ENCODE assay signal across 8 mouse cellular contexts in genomic region chr10:121770624-121771577, GRCm38 (mm10). TPM values are rescaled to one million over a fixed set of nuclear protein-coding genes. Genes with fewer than 3 reads are reported as not detected.
DNase-seq lines count a peak whose midpoint lies in the region; ATAC-seq and TF ChIP-seq lines count a peak whose summit lies in the region.

No protein-coding gene starts in this region.

- H3K4me2 ChIP-seq in heart, embryonic 11.5 days, result peak overlapping the region; percentile 47
- peak overlapping the region; percentile 56 for H3K4me2 ChIP-seq in heart, embryonic 13.5 days

- TF ChIP-seq CTCF in bone marrow, adult 2 months (IDR thresholded peaks at IDR 0.05; ENCODE audit: control insufficient read depth, insufficient read depth, low read length), result peak; percentile 44

- H3K36me3 ChIP-seq in heart, embryonic 11.5 days (ENCODE audit: control insufficient read depth, insufficient read depth, low read length), result no peaks in the 10 kb centered on the region
- H3K36me3 ChIP-seq in heart, embryonic 13.5 days, result no peaks in the 10 kb centered on the region

- no peak for DNase-seq in heart, adult 11 months
- DNase-seq in kidney, postnatal 14 days, result peak; percentile 11
- DNase-seq in layer of hippocampus, postnatal 14 days (ENCODE audit: low spot score in 2 of 2), result no peak
- no peak for DNase-seq in left cerebral cortex, adult 9 months (ENCODE audit: low spot score in 2 of 2)

- no peak for TF ChIP-seq POLR2A in bone marrow, adult 2 months (IDR thresholded peaks at IDR 0.05; ENCODE audit: borderline replicate concordance, control insufficient read depth, low read depth, low read length)

- no peak overlapping the region for H3K27ac ChIP-seq in heart, embryonic 11.5 days (ENCODE audit: low read depth, low read length)
- H3K27ac ChIP-seq in bone marrow, adult 2 months (ENCODE audit: control insufficient read depth, insufficient read depth, low read depth, low read length, poor library complexity), result no peak overlapping the region
- H3K27ac ChIP-seq in heart, embryonic 13.5 days (replicated peaks), result no peak overlapping the region

- no peak for ATAC-seq in heart, embryonic 11.5 days (replicated peaks; ENCODE audit: insufficient number of reproducible peaks, low FRiP score, low TSS enrichment)
- ATAC-seq in heart, embryonic 13.5 days (ENCODE audit: extremely low read depth, insufficient number of reproducible peaks, low FRiP score, low TSS enrichment), result no peak
- ATAC-seq in megakaryocyte-erythroid progenitor cell, adult 5-6 weeks (replicated peaks; ENCODE audit: low FRiP score, low TSS enrichment, poor library complexity, severe bottlenecking), result peak; percentile 72

- H3K9me3 ChIP-seq in heart, embryonic 11.5 days (replicated peaks; ENCODE audit: control insufficient read depth, low read length), result no peaks in the 10 kb centered on the region
- H3K9me3 ChIP-seq in heart, embryonic 13.5 days, result no peaks in the 10 kb centered on the region

- H3K4me3 ChIP-seq in heart, embryonic 11.5 days (ENCODE audit: low read depth, low read length), result 0 out of 2 replicates have a peak overlapping the region, but pooled peaks have one; percentile 14
- peak overlapping the region; percentile 32 for H3K4me3 ChIP-seq in bone marrow, adult 2 months (replicated peaks; ENCODE audit: control insufficient read depth, low read depth, low read length)
- H3K4me3 ChIP-seq in heart, embryonic 13.5 days, result peak overlapping the region; percentile 32

- H3K4me1 ChIP-seq in heart, embryonic 11.5 days (ENCODE audit: control insufficient read depth, insufficient read depth, low read length), result no peaks in the 10 kb centered on the region
- H3K4me1 ChIP-seq in bone marrow, adult 2 months (ENCODE audit: control insufficient read depth, insufficient read depth, low read length), result no peaks in the 10 kb centered on the region
- no peaks in the 10 kb centered on the region for H3K4me1 ChIP-seq in heart, embryonic 13.5 days

- H3K27me3 ChIP-seq in heart, embryonic 11.5 days (ENCODE audit: control insufficient read depth, insufficient read depth, low read length), result no peaks in the 10 kb centered on the region
- no peaks in the 10 kb centered on the region for H3K27me3 ChIP-seq in heart, embryonic 13.5 days (replicated peaks)

- 0 out of 2 replicates have a peak overlapping the region, but pooled peaks have one; percentile 16 for H3K9ac ChIP-seq in heart, embryonic 11.5 days (ENCODE audit: low read depth, low read length)
- H3K9ac ChIP-seq in heart, embryonic 13.5 days, result peak overlapping the region; percentile 5; the same call in 1 of the 2 replicates

- 47% methylated on average over 20 of the region's 20 CpGs for WGBS in heart, embryonic 11.5 days (ENCODE audit: insufficient replicate concordance)
- WGBS in bone marrow, adult 2 months, result 34% methylated on average over 20 of the region's 20 CpGs
- WGBS in heart, embryonic 13.5 days, result 46% methylated on average over 20 of the region's 20 CpGs

RNA-seq across cellular contexts. Expression of gene BC048403, which starts 31.2 kb away (rescaled TPM):
- 2.7 and 3.2 TPM in 2 replicates for polyA plus RNA-seq in heart, embryonic 11.5 days (2014; fragmentation: Nextera tagmentation; extraction: Ambion mirVana)
- 2.0 and 2.2 TPM in 2 replicates for polyA plus RNA-seq in bone marrow, adult 2 months (2011; ENCODE audit: insufficient read depth, insufficient read length, low replicate concordance, missing spikeins)
- polyA plus RNA-seq in heart, embryonic 13.5 days (2015; fragmentation: Nextera tagmentation; extraction: Ambion mirVana), result 1.7 and 1.8 TPM in 2 replicates
- 11.5 and 13.4 TPM in 2 replicates for total RNA-seq in megakaryocyte-erythroid progenitor cell, adult 5-6 weeks (2014; fragmentation: Nextera tagmentation)
- total RNA-seq in megakaryocyte-erythroid progenitor cell, adult 5-6 weeks (2017), result 5.3 and 7.3 TPM in 2 replicates
- 1 to 10 TPM; 7.6 to 8.1 TPM for total RNA-seq in layer of hippocampus, postnatal 14 days (2021)
